Mouse (Mus musculus) Patski (cell line): ENCODE results near the gene Pou2f1. TPM values are rescaled to one million over a fixed set of nuclear protein-coding genes. Genes with fewer than 3 reads are reported as not detected.

ENCODE experiments used
- ATAC-seq: fragments of 100-300 bp; one replicate; pipeline ENCODE4 v1.8.0; 2021
- CTCF ChIA-PET: fragments of 350-600 bp; sonication (Branson Sonifier 250); formaldehyde crosslinking; loops from one replicate; lab custom pipeline; 2022; ENCODE audit warnings: inconsistent platforms; lab: Charles Lee
- POLR2A ChIA-PET: fragments of 350-600 bp; sonication (Branson Sonifier 250); formaldehyde crosslinking; loops from one replicate; lab custom pipeline; 2022; ENCODE audit warnings: antibody characterized with exemption, inconsistent platforms; lab: Charles Lee
- DNase-seq: peaks from one replicate; pipeline ENCODE4 v3.0.0-alpha.2; 2011; ENCODE audit warnings: low read depth, low spot score
- H3K27me3 ChIP-seq: fragments of 371-371 bp; one replicate; pipeline ENCODE4 v1.5.1; 2021
- CTCF ChIP-seq: fragments of 100-300 bp; IDR thresholded peaks from one replicate; pipeline ENCODE4 v1.5.1; 2021
- in situ Hi-C: fragments of 300-500 bp; cut with MboI; formaldehyde crosslinking; loops from 3 replicates; pipeline ENCODE4 v1.11.1; 2018; ENCODE audit warnings: low pct_unique_long_range_greater_than_20kb, mixed read lengths
- polyA plus RNA-seq: library from polyadenylated mRNA; unstranded; gene quantifications from one replicate; pipeline ENCODE4 v1.2.3, GENCODE M21; 2021

Pou2f1 gene
- polyA plus RNA-seq: 8.3 TPM

- peak; percentile 85 for DNase-seq
- ChIA-PET CTCF (interaction anchor here (0.6 to 1.6 kb wide), 6 partner anchors 20 to 151 kb away, joined by 3 to 7 read pairs (median 5); no protein-coding TSS in a partner anchor), POLR2A (interaction anchor here (0.7 kb wide), 1 partner anchor 123 kb away, joined by 3 read pairs; no protein-coding TSS in a partner anchor)
- in situ Hi-C loops: loop anchor here (10.0 kb wide), 1 partner anchor 228 kb away; no protein-coding TSS in a partner anchor
- TF ChIP-seq CTCF: no peak
- ATAC-seq: peak; percentile 81
- H3K27me3 ChIP-seq: no peaks in the 10 kb centered on the region
Observed at GRCm38 (mm10) chr1:166002520-166003155, at the start of gene Pou2f1. Gene Pou2f1 (minus strand): TSS chr1:166002678.

- in situ Hi-C loops: no loop called here
- DNase-seq (no peak), ATAC-seq (no peak)
- TF ChIP-seq CTCF: no peak
- peaks cover 15% of the 10 kb centered on the region for H3K27me3 ChIP-seq
- CTCF ChIA-PET: no interaction called here
- POLR2A ChIA-PET: no interaction called here
Observed at GRCm38 (mm10) chr1:166049046-166049827, 46.8 kb upstream of the Pou2f1 start.

- in situ Hi-C loops: no loop called here
- POLR2A ChIA-PET: no interaction called here
- ATAC-seq (no peak), DNase-seq (no peak)
- no peak for TF ChIP-seq CTCF
- H3K27me3 ChIP-seq: peaks cover 14% of the 10 kb centered on the region
- CTCF ChIA-PET: no interaction called here
Observed at GRCm38 (mm10) chr1:166048230-166048911, 45.9 kb upstream of the Pou2f1 start.

- DNase-seq (no peak), ATAC-seq (no peak)
- TF ChIP-seq CTCF: no peak
- POLR2A ChIA-PET: no interaction called here
- CTCF ChIA-PET: no interaction called here
- in situ Hi-C loops: no loop called here
- H3K27me3 ChIP-seq: peaks cover 10% of the 10 kb centered on the region
Observed at GRCm38 (mm10) chr1:166047505-166048170, 45.2 kb upstream of the Pou2f1 start.

GRCm38 (mm10) chr1:166045894-166046197 lies 43.4 kb upstream of the Pou2f1 start:
- H3K27me3 ChIP-seq: peaks cover 7% of the 10 kb centered on the region
- in situ Hi-C loops: no loop called here
- ChIA-PET POLR2A (no interaction called here), CTCF (no interaction called here)
- ATAC-seq: no peak
- no peak for TF ChIP-seq CTCF
- DNase-seq: no peak

- H3K27me3 ChIP-seq: peaks cover 4% of the 10 kb centered on the region
- peak; percentile 56 for DNase-seq
- in situ Hi-C loops: no loop called here
- peak; percentile 38 for ATAC-seq
- ChIA-PET POLR2A (no interaction called here), CTCF (interaction anchor here (1.3 kb wide), 1 partner anchor 9 kb away, joined by 3 read pairs; no protein-coding TSS in a partner anchor)
- TF ChIP-seq CTCF: no peak
Observed at GRCm38 (mm10) chr1:166045060-166045893, 42.8 kb upstream of the Pou2f1 start.

- no peaks in the 10 kb centered on the region for H3K27me3 ChIP-seq
- no peak for TF ChIP-seq CTCF
- ChIA-PET CTCF (interaction anchor here (0.5 to 1.2 kb wide), 2 partner anchors 10 to 16 kb away, joined by 4 read pairs; no protein-coding TSS in a partner anchor), POLR2A (no interaction called here)
- DNase-seq (peak; percentile 89), ATAC-seq (peak; percentile 89)
- in situ Hi-C loops: loop anchor here (5.0 kb wide), 1 partner anchor 36 kb away; no protein-coding TSS in a partner anchor
Observed at GRCm38 (mm10) chr1:166043451-166044149, 41.1 kb upstream of the Pou2f1 start.

- ATAC-seq (no peak), DNase-seq (no peak)
- TF ChIP-seq CTCF: no peak
- ChIA-PET POLR2A (no interaction called here), CTCF (no interaction called here)
- in situ Hi-C loops: loop anchor here (5.0 kb wide), 1 partner anchor 34 kb away; no protein-coding TSS in a partner anchor
- no peaks in the 10 kb centered on the region for H3K27me3 ChIP-seq
Observed at GRCm38 (mm10) chr1:166041501-166041900, 39.0 kb upstream of the Pou2f1 start.

GRCm38 (mm10) chr1:166038731-166039332 lies 36.4 kb upstream of the Pou2f1 start:
- TF ChIP-seq CTCF: no peak
- in situ Hi-C loops: no loop called here
- DNase-seq (no peak), ATAC-seq (no peak)
- H3K27me3 ChIP-seq: no peaks in the 10 kb centered on the region
- CTCF ChIA-PET: interaction anchor here (1.2 kb wide), 1 partner anchor 16 kb away, joined by 3 read pairs; no protein-coding TSS in a partner anchor
- POLR2A ChIA-PET: no interaction called here
